Mouse (Mus musculus): ENCODE data around the gene Upk3b. TPM values are rescaled to one million over a fixed set of nuclear protein-coding genes. Genes with fewer than 3 reads are reported as not detected.
"Not testable (repeated sequence)": the region's sequence is repeated elsewhere in the genome, so short reads cannot be mapped to it uniquely, and the experiment has no call there.

The Upk3b gene
- polyA plus RNA-seq, 1 experiment, result 0.01 TPM

GRCm38 (mm10) chr5:136040210-136040609 lies 1.9 kb downstream of the Upk3b start:
- TF ChIP-seq MAX (IDR thresholded peaks at IDR 0.05) (no peak), CEBPB (IDR thresholded peaks at IDR 0.05; ENCODE audit: low read depth) (no peak), MYOG (IDR thresholded peaks at IDR 0.05; ENCODE audit: control insufficient read depth, extremely low read depth, insufficient read length) (no peak), FOSL1 (IDR thresholded peaks at IDR 0.05; ENCODE audit: insufficient read depth, low read length, poor library complexity, severe bottlenecking) (no peak), MYOD1 (IDR thresholded peaks at IDR 0.05; ENCODE audit: control insufficient read depth, insufficient read length, low read depth) (no peak), CTCF (IDR thresholded peaks at IDR 0.05; ENCODE audit: control insufficient read depth, insufficient read depth, insufficient read length) (no peak), USF1 (IDR thresholded peaks at IDR 0.05; ENCODE audit: low read depth) (no peak)
- Histone ChIP-seq H3K27me3 (ENCODE audit: control insufficient read depth, insufficient read depth, insufficient read length) (no peaks in the 10 kb centered on the region), H3ac (ENCODE audit: control insufficient read depth, insufficient read length, low read depth) (no peak overlapping the region), H3K79me2 (ENCODE audit: control insufficient read depth, insufficient read depth) (no peaks in the 10 kb centered on the region), H3K36me3 (ENCODE audit: control insufficient read depth, insufficient read depth) (no peaks in the 10 kb centered on the region), H3K4me3 (ENCODE audit: insufficient read depth, poor library complexity, severe bottlenecking) (no peak overlapping the region), H3K79me3 (ENCODE audit: low read depth) (no peaks in the 10 kb centered on the region)

- TF ChIP-seq MYOD1 (IDR thresholded peaks at IDR 0.05; ENCODE audit: control insufficient read depth, insufficient read length, low read depth) (no peak), USF1 (IDR thresholded peaks at IDR 0.05; ENCODE audit: low read depth) (no peak), MYOG (IDR thresholded peaks at IDR 0.05; ENCODE audit: control insufficient read depth, extremely low read depth, insufficient read length) (no peak), MAX (IDR thresholded peaks at IDR 0.05) (no peak), CEBPB (IDR thresholded peaks at IDR 0.05; ENCODE audit: low read depth) (no peak), FOSL1 (IDR thresholded peaks at IDR 0.05; ENCODE audit: insufficient read depth, low read length, poor library complexity, severe bottlenecking) (no peak), CTCF (IDR thresholded peaks at IDR 0.05; ENCODE audit: control insufficient read depth, insufficient read depth, insufficient read length) (no peak)
- Histone ChIP-seq H3K79me2 (ENCODE audit: control insufficient read depth, insufficient read depth) (no peaks in the 10 kb centered on the region), H3ac (ENCODE audit: control insufficient read depth, insufficient read length, low read depth) (no peak overlapping the region), H3K79me3 (ENCODE audit: low read depth) (no peaks in the 10 kb centered on the region), H3K36me3 (ENCODE audit: control insufficient read depth, insufficient read depth) (no peaks in the 10 kb centered on the region), H3K4me3 (ENCODE audit: insufficient read depth, poor library complexity, severe bottlenecking) (no peak overlapping the region), H3K27me3 (ENCODE audit: control insufficient read depth, insufficient read depth, insufficient read length) (no peaks in the 10 kb centered on the region)
Observed at GRCm38 (mm10) chr5:136041260-136041659, 3.0 kb downstream of the Upk3b start.

- Histone ChIP-seq H3K79me2 (ENCODE audit: control insufficient read depth, insufficient read depth) (no peaks in the 10 kb centered on the region), H3K27me3 (ENCODE audit: control insufficient read depth, insufficient read depth, insufficient read length) (no peaks in the 10 kb centered on the region), H3K4me3 (ENCODE audit: insufficient read depth, poor library complexity, severe bottlenecking) (no peak overlapping the region)
Observed at GRCm38 (mm10) chr5:136041666-136042065, 3.4 kb downstream of the Upk3b start.

GRCm38 (mm10) chr5:136044865-136045264 lies 6.6 kb downstream of the Upk3b start:
- peak; percentile 59 for TF ChIP-seq CTCF (IDR thresholded peaks at IDR 0.05; ENCODE audit: control insufficient read depth, insufficient read depth, insufficient read length)
- TF ChIP-seq FOSL1 (IDR thresholded peaks at IDR 0.05; ENCODE audit: insufficient read depth, low read length, poor library complexity, severe bottlenecking), result no peak
- Histone ChIP-seq H3K36me3 (ENCODE audit: control insufficient read depth, insufficient read depth) (no peaks in the 10 kb centered on the region), H3K79me3 (ENCODE audit: low read depth) (no peaks in the 10 kb centered on the region), H3K4me3 (ENCODE audit: insufficient read depth, poor library complexity, severe bottlenecking) (no peak overlapping the region), H3K27me3 (ENCODE audit: control insufficient read depth, insufficient read depth, insufficient read length) (no peaks in the 10 kb centered on the region), H3ac (ENCODE audit: control insufficient read depth, insufficient read length, low read depth) (no peak overlapping the region), H3K79me2 (ENCODE audit: control insufficient read depth, insufficient read depth) (no peaks in the 10 kb centered on the region)

More at GRCm38 (mm10) chr5:136041666-136042065, 3.4 kb downstream of the Upk3b start:
- Histone ChIP-seq H3ac (ENCODE audit: control insufficient read depth, insufficient read length, low read depth) (no peak overlapping the region), H3K79me3 (ENCODE audit: low read depth) (no peaks in the 10 kb centered on the region), H3K36me3 (ENCODE audit: control insufficient read depth, insufficient read depth) (no peaks in the 10 kb centered on the region)
- no peak for TF ChIP-seq FOSL1 (IDR thresholded peaks at IDR 0.05; ENCODE audit: insufficient read depth, low read length, poor library complexity, severe bottlenecking)
- no peak for TF ChIP-seq MYOG (IDR thresholded peaks at IDR 0.05; ENCODE audit: control insufficient read depth, extremely low read depth, insufficient read length)
- TF ChIP-seq CTCF (IDR thresholded peaks at IDR 0.05; ENCODE audit: control insufficient read depth, insufficient read depth, insufficient read length), result no peak
- TF ChIP-seq MYOD1 (IDR thresholded peaks at IDR 0.05; ENCODE audit: control insufficient read depth, insufficient read length, low read depth), result no peak
- no peak for TF ChIP-seq CEBPB (IDR thresholded peaks at IDR 0.05; ENCODE audit: low read depth)
- TF ChIP-seq USF1 (IDR thresholded peaks at IDR 0.05; ENCODE audit: low read depth), result no peak
- no peak for TF ChIP-seq MAX (IDR thresholded peaks at IDR 0.05)

GRCm38 (mm10) chr5:136045408-136045807 lies 7.1 kb downstream of the Upk3b start:
- Histone ChIP-seq H3K79me2 (ENCODE audit: control insufficient read depth, insufficient read depth) (no peaks in the 10 kb centered on the region), H3K27me3 (ENCODE audit: control insufficient read depth, insufficient read depth, insufficient read length) (no peaks in the 10 kb centered on the region), H3K36me3 (ENCODE audit: control insufficient read depth, insufficient read depth) (no peaks in the 10 kb centered on the region), H3ac (ENCODE audit: control insufficient read depth, insufficient read length, low read depth) (no peak overlapping the region), H3K4me3 (ENCODE audit: insufficient read depth, poor library complexity, severe bottlenecking) (no peak overlapping the region), H3K79me3 (ENCODE audit: low read depth) (no peaks in the 10 kb centered on the region)
- TF ChIP-seq MAX (IDR thresholded peaks at IDR 0.05), result no peak
- no peak for TF ChIP-seq CEBPB (IDR thresholded peaks at IDR 0.05; ENCODE audit: low read depth)
- no peak for TF ChIP-seq USF1 (IDR thresholded peaks at IDR 0.05; ENCODE audit: low read depth)
- TF ChIP-seq MYOG (IDR thresholded peaks at IDR 0.05; ENCODE audit: control insufficient read depth, extremely low read depth, insufficient read length), result no peak
- TF ChIP-seq CTCF (IDR thresholded peaks at IDR 0.05; ENCODE audit: control insufficient read depth, insufficient read depth, insufficient read length), result no peak
- no peak for TF ChIP-seq FOSL1 (IDR thresholded peaks at IDR 0.05; ENCODE audit: insufficient read depth, low read length, poor library complexity, severe bottlenecking)
- TF ChIP-seq MYOD1 (IDR thresholded peaks at IDR 0.05; ENCODE audit: control insufficient read depth, insufficient read length, low read depth), result no peak

- TF ChIP-seq CTCF (IDR thresholded peaks at IDR 0.05; ENCODE audit: control insufficient read depth, insufficient read depth, insufficient read length), result peak; percentile 48
- no peak for TF ChIP-seq USF1 (IDR thresholded peaks at IDR 0.05; ENCODE audit: low read depth)
- TF ChIP-seq FOSL1 (IDR thresholded peaks at IDR 0.05; ENCODE audit: insufficient read depth, low read length, poor library complexity, severe bottlenecking), result no peak
- no peak for TF ChIP-seq CEBPB (IDR thresholded peaks at IDR 0.05; ENCODE audit: low read depth)
- no peak for TF ChIP-seq MYOD1 (IDR thresholded peaks at IDR 0.05; ENCODE audit: control insufficient read depth, insufficient read length, low read depth)
- TF ChIP-seq MYOG (IDR thresholded peaks at IDR 0.05; ENCODE audit: control insufficient read depth, extremely low read depth, insufficient read length), result no peak
- Histone ChIP-seq H3K79me3 (ENCODE audit: low read depth) (no peaks in the 10 kb centered on the region), H3K79me2 (ENCODE audit: control insufficient read depth, insufficient read depth) (no peaks in the 10 kb centered on the region), H3ac (ENCODE audit: control insufficient read depth, insufficient read length, low read depth) (no peak overlapping the region), H3K27me3 (ENCODE audit: control insufficient read depth, insufficient read depth, insufficient read length) (no peaks in the 10 kb centered on the region), H3K36me3 (ENCODE audit: control insufficient read depth, insufficient read depth) (no peaks in the 10 kb centered on the region), H3K4me3 (ENCODE audit: insufficient read depth, poor library complexity, severe bottlenecking) (no peak overlapping the region)
Observed at GRCm38 (mm10) chr5:136045987-136046386, 7.7 kb downstream of the Upk3b start.

- not testable (repeated sequence) for H3ac ChIP-seq (ENCODE audit: control insufficient read depth, insufficient read length, low read depth); H3K27me3 ChIP-seq (ENCODE audit: control insufficient read depth, insufficient read depth, insufficient read length); H3K36me3 ChIP-seq (ENCODE audit: control insufficient read depth, insufficient read depth); H3K79me3 ChIP-seq (ENCODE audit: low read depth); H3K79me2 ChIP-seq (ENCODE audit: control insufficient read depth, insufficient read depth); H3K4me3 ChIP-seq (ENCODE audit: insufficient read depth, poor library complexity, severe bottlenecking)
Observed at GRCm38 (mm10) chr5:136048541-136048940, 10.2 kb downstream of the Upk3b start.

Measured in C2C12 (cell line).